Mouse (Mus musculus) limb, embryonic 14.5 days (tissue): Measurements from ENCODE around the gene Spata2. TPM values are rescaled to one million over a fixed set of nuclear protein-coding genes. Genes with fewer than 3 reads are reported as not detected.
A peak's percentile ranks its signal among the peaks of the same experiment; 100 is the strongest.

Experiments used
- ATAC-seq: fragments of 200-750 bp; cut with Nextera tagmentation; 2 replicates; pipeline ENCODE4 v1.8.0; 2017; ENCODE audit warnings: low read depth, moderate number of reproducible peaks, moderate TSS enrichment; ENCODE audit not compliant: low FRiP score
- DNase-seq: peaks from one replicate; pipeline ENCODE4 v3.0.0-alpha.2; 2015; ENCODE audit warnings: low spot score
- H3K27ac ChIP-seq: fragments of 300-500 bp; sonication (generic); replicated peaks from 2 replicates; pipeline ENCODE4 v1.5.1; 2014; ENCODE audit warnings: low read depth, mild to moderate bottlenecking, low read length, moderate library complexity, mixed read lengths
- H3K27me3 ChIP-seq: fragments of 300-500 bp; sonication (generic); 2 replicates; pipeline ENCODE4 v1.6.1; 2014; ENCODE audit warnings: low read length, mixed read lengths; ENCODE audit not compliant: control insufficient read depth, insufficient read depth
- H3K36me3 ChIP-seq: fragments of 300-500 bp; sonication (generic); 2 replicates; pipeline ENCODE4 v1.6.1; 2014; ENCODE audit warnings: mild to moderate bottlenecking, low read length, moderate library complexity, mixed read lengths; ENCODE audit not compliant: control insufficient read depth, insufficient read depth
- H3K4me1 ChIP-seq: fragments of 300-500 bp; sonication (generic); 2 replicates; pipeline ENCODE4 v1.6.1; 2014; ENCODE audit warnings: antibody characterized with exemption, low read length, mixed read lengths; ENCODE audit not compliant: control insufficient read depth, insufficient read depth
- H3K4me2 ChIP-seq: fragments of 300-500 bp; sonication (generic); replicated peaks from 2 replicates; pipeline ENCODE4 v1.6.1; 2014; ENCODE audit warnings: low read depth, mild to moderate bottlenecking, low read length, moderate library complexity; ENCODE audit not compliant: severe bottlenecking
- H3K4me3 ChIP-seq: fragments of 300-500 bp; sonication (generic); replicated peaks from 2 replicates; pipeline ENCODE4 v1.5.1; 2014; ENCODE audit warnings: low read length
- H3K9ac ChIP-seq: fragments of 300-500 bp; sonication (generic); 2 replicates; pipeline ENCODE4 v1.6.1; 2014; ENCODE audit warnings: mild to moderate bottlenecking, low read depth, low read length, moderate library complexity; ENCODE audit not compliant: severe bottlenecking
- H3K9me3 ChIP-seq: fragments of 300-500 bp; sonication (generic); 2 replicates; pipeline ENCODE4 v1.6.1; 2016; ENCODE audit warnings: low read length; ENCODE audit not compliant: control insufficient read depth
- POLR2A ChIP-seq: fragments of 200-500 bp; IDR thresholded peaks from 2 replicates; pipeline ENCODE4 v1.8.0; 2012; ENCODE audit warnings: inconsistent platforms, mild to moderate bottlenecking, moderate library complexity, borderline replicate concordance; ENCODE audit not compliant: insufficient read depth, insufficient read length; ENCODE audit errors: extremely low read depth
- WGBS: fragments of 180-500 bp; shearing (Covaris S2); extraction: QIAGEN DNeasy Blood & Tissue Kit; methylation state at CpG from one replicate; pipeline ENCODE4 v1.1.7; 2014; 5-methylcytosine and 5-hydroxymethylcytosine counted together
- polyA plus RNA-seq, 2 experiments: library from polyadenylated mRNA; depleted of rRNA in 1 of 2; stranded (reverse) in 1 of 2; unstranded in 1 of 2; fragments of >200 nt; fragmentation: Nextera tagmentation in 1 of 2; extraction: Ambion mirVana in 1 of 2; gene quantifications; 2 replicates each; pipeline versions ENCODE4 v1.2.1 to v1.2.3; 2012 to 2014

Gene Spata2
- polyA plus RNA-seq (2012; rRNA removed) (17.8 and 23.0 TPM in 2 replicates), polyA plus RNA-seq (2014; fragmentation: Nextera tagmentation; extraction: Ambion mirVana) (12.3 and 12.4 TPM in 2 replicates)

DNA sequence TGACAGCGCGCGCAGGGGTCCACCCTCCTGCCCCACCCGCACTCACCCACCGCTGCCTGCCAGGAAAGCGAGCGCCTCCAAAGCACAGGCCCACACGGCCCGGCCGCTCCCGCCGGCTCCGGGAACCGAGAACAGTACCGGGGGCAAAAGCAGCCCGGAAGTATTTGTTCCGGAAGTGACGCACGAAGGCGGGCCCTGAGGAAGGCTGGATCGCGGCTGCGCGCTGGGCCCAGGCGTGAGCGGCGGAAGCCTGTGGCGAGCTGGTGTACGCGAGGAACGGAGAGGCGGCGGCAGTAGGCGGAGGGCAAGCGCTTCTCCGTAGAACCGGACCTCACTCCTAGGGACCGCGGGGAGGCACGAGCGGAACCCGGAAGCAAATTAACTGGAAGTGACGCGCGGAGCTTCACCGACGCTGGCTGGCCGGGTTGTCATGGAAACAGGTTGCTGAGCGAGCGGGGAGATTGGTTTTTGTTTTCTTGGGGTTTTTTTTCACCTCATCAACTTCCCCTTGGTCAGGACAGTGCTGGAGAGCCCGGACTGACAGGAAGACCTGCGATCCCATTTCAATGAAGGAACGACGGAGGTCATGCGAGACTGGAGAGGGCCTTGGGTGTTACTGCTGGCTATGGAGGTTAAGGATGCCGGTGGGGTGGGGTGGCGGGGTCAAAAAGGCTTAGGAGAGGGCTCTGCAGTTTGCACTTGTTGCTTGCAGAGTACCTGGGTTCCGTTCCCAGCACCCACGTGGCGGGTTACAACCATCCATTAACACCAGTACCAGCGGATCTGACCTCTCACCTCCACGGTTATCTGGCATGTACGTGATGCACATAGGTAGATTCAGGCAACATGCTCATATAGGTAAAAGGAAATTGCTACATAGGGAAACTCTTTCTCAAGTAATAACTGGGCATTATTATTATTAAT is at the start of gene Spata2:
TSS of gene Spata2 (minus strand) at position 175 of the 924 bp plus-strand sequence.
- Histone ChIP-seq H3K9me3 (no peaks in the 10 kb centered on the region), H3K27me3 (no peaks in the 10 kb centered on the region), H3K4me3 (peak within 1 kb of the TSS; percentile 100), H3K27ac (peak within 1 kb of the TSS; percentile 95), H3K4me1 (peaks cover 13% of the 10 kb centered on the region), H3K4me2 (peak within 1 kb of the TSS; percentile 91), H3K36me3 (peaks cover 4% of the 10 kb centered on the region; the same call in 1 of the 2 replicates), H3K9ac (peak within 1 kb of the TSS; percentile 88)
- no peak for TF ChIP-seq POLR2A
- WGBS = 2% methylated on average over 57 of the region's 63 CpGs
- ATAC-seq (peak; percentile 89), DNase-seq (peak; percentile 89)

DNA sequence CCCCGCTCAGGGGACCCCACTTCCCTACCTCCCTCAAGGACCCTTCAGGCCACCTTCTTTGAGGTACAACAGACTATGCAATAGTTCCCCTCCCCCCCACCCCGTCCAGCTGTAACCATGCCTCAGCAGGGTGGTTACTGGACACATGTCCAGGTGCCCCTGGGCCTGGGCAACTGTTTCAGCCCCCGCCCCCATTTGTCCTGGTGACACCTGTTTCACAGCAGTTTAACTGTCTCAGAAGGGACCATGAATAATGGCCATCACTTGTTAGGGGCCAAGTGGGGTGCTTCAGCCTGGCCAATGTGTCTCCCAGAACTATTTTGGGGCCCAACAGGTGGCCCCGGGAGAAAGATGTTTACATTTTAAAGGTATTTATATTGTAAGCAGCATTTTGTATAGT is 49.7 kb upstream of the Spata2 start:
- no peak for TF ChIP-seq POLR2A
- 31% methylated on average over 4 of the region's 4 CpGs for WGBS

DNA sequence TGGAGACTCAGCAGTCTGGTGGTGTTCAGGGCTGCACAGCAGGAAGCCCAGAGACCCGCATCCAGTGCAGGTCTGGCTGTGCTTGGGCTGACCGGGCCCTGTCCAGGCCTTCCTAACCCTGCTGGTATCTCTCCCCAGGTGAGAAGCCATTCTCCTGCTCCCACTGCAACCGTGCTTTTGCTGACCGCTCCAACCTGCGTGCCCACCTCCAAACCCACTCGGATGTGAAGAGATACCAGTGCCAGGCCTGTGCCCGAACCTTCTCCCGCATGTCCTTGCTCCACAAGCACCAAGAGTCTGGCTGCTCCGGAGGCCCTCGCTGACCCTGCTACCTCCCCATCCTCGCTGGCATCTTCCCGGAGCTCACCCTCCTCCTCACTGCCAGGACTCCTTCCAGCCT is 49.1 kb upstream of the Spata2 start:
- WGBS = 45% methylated on average over 11 of the region's 12 CpGs
- H3K9me3 ChIP-seq = no peaks in the 10 kb centered on the region
- peaks cover 55% of the 10 kb centered on the region for H3K4me1 ChIP-seq

More for the DNA sequence above, 49.7 kb upstream of the Spata2 start:
- Histone ChIP-seq H3K9ac (0 out of 2 replicates have a peak overlapping the region, but pooled peaks have one; percentile 63), H3K27me3 (peaks cover 3% of the 10 kb centered on the region; the same call in 1 of the 2 replicates), H3K9me3 (no peaks in the 10 kb centered on the region), H3K27ac (peak overlapping the region; percentile 95), H3K36me3 (peaks cover 47% of the 10 kb centered on the region), H3K4me3 (peak overlapping the region; percentile 77), H3K4me1 (peaks cover 61% of the 10 kb centered on the region), H3K4me2 (peak overlapping the region; percentile 82)
- ATAC-seq = no peak
- DNase-seq = no peak

DNA sequence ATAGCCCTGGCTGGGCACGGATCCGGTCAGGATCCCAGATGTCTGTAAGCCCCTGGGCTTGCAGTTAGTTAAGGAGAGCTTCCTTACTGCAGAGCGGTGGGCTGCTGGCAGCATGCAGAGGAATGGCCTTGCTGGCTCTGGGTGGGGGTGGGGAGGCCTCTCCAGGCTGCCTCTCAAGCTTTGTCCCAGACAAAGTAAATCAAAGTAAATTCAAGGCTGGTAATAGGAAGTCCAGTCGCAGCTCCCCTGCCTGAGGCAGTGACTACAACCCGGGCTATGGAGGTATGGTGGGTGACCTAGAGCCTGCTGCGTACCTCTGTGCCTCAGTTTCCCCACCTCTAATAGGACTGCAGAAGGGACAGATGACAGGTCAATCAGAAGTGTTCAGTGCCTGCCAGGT is 48.6 kb upstream of the Spata2 start:
- Histone ChIP-seq H3K27ac (peak overlapping the region; percentile 80), H3K27me3 (peaks cover 14% of the 10 kb centered on the region; the same call in 1 of the 2 replicates), H3K9me3 (no peaks in the 10 kb centered on the region), H3K4me1 (peaks cover 50% of the 10 kb centered on the region), H3K9ac (peak overlapping the region; percentile 63), H3K4me3 (peak overlapping the region; percentile 77), H3K4me2 (peak overlapping the region; percentile 82), H3K36me3 (peaks cover 47% of the 10 kb centered on the region)
- 5% methylated on average over 6 of the region's 6 CpGs for WGBS
- no peak for ATAC-seq
- TF ChIP-seq POLR2A = no peak
- DNase-seq = no peak

More for the DNA sequence above, 49.1 kb upstream of the Spata2 start:
- H3K27ac ChIP-seq = peak overlapping the region; percentile 80
- peak overlapping the region; percentile 82 for H3K4me2 ChIP-seq
- peak overlapping the region; percentile 77 for H3K4me3 ChIP-seq
- ATAC-seq (no peak), DNase-seq (no peak)
- H3K27me3 ChIP-seq = peaks cover 9% of the 10 kb centered on the region; the same call in 1 of the 2 replicates
- H3K9ac ChIP-seq = peak overlapping the region; percentile 63
- TF ChIP-seq POLR2A = no peak
- peaks cover 47% of the 10 kb centered on the region for H3K36me3 ChIP-seq

DNA sequence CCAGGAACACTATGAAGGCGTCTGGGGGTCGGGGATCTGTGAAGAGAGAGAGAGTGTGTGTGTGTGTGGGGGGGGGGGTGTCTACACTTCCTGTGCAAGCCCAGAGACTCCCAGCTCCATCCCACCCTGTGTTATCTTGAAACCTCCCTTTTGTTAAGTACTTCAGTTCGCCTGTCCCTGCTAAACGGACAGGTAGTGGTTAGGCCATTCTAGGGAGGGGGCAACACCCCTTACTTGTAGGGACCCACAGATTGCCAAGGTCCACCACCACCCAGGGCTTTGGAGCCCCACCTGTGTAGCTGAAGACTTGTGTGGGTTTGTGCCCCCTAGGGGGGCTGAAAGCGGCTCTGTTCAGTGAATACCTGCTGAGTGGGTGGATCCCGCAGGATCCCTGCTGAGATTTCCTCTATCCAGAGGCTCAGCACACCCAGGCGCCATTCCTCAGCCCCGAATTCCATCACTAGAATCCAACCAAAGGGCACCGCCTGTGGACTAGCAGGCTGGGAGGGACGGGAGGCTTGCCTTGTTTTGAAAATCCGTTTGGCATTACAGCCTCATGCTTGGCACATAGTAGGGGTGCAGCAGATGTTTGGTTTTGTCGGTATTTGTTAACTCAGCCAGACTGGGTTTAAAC is 47.9 kb upstream of the Spata2 start:
- DNase-seq (no peak), ATAC-seq (no peak)
- H3K4me3 ChIP-seq = peak overlapping the region; percentile 77
- no peaks in the 10 kb centered on the region for H3K9me3 ChIP-seq
- no peak for TF ChIP-seq POLR2A
- H3K4me2 ChIP-seq = peak overlapping the region; percentile 82
- peaks cover 49% of the 10 kb centered on the region for H3K4me1 ChIP-seq
- H3K36me3 ChIP-seq = peaks cover 47% of the 10 kb centered on the region
- peak overlapping the region; percentile 63 for H3K9ac ChIP-seq
- WGBS = 4% methylated on average over 12 of the region's 12 CpGs
- peaks cover 19% of the 10 kb centered on the region; the same call in 1 of the 2 replicates for H3K27me3 ChIP-seq
- H3K27ac ChIP-seq = peak overlapping the region; percentile 80
